Mouse (Mus musculus) regulatory T cell (primary cell): ENCODE measurements around the gene Synpr.

Source experiments
- in situ Hi-C: fragments of 300-600 bp; cut with MboI, MseI; formaldehyde crosslinking; loops from one replicate; pipeline ENCODE4 v1.15.1; 2025; ENCODE audit warnings: high pct_unique_total_duplicates

The Synpr gene

DNA sequence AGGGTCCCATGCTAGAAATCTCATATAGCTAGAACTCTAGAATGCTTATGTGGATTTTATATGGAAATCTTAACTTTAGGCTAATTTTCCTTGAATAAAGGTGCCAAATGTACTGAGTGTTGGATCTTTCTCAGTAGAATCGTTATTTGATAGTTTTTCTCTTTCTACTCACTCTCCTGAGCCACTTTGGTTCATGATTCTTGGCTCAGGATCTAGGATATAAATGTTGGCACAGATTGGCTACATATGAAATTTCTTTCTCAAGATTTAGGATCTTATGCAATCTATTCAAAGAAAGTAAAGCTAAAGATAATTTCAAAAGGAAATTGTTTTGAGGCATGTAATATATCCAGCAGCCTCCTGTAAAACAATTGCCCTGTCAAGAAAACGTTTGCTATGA, 263.2 kb downstream of the Synpr start:
- in situ Hi-C loops: loop anchor here (10.0 kb wide), 1 partner anchor 1987 kb away; no protein-coding TSS in a partner anchor

DNA sequence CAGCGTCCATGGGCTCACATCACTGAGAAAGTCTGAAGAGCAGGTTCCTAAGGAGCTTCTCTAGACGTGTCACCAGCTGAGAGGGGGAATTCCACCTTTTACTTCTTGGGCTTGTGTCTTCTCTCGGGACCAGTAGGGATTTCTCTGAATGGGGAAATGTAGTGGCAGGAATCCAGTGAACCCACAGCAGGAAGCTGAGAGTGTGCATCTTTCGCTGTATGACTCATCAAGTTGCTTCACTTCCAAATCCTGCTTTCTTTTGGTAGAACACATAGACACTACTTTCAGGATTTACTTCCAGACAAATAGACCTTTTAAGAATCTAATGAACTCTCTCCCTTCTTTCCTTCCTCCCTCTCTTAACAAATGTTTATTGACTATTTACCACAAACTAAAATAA, 266.6 kb downstream of the Synpr start:
- in situ Hi-C loops: no loop called here

DNA sequence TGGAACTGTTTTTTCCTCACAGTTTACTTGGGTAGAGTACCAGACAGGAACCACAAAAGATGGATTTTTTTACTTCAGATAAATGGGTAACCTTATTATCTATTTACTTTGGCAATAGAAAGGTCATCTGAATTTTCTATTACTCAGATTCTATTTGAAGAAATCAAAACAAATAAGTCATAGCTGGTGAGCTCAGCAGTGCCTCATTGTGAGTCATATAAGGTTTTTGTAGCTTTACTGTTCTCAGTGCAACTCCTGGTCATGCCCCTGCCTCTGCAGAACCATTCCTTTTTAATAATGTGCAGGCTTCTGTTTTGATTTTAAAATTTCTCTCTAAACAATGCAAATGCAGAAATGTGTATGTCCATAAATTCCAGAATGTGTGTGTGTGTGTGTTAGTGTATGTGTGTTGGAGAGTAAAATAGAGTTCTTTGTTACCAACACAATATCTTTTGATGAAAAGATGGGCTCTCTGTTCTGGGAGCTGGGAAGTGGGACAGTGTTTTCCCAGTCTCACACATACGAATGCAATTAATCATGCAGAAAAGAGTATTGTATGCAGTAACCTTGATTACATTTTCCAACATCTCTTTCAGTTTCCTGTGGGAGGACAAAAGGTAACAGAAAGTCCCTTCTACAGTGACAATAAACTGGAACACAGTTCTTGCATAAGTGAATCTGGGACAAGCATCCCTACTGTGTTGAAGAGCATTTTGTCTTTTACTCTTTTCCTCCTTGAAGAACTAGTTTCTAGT, 269.2 kb downstream of the Synpr start:
- in situ Hi-C loops: no loop called here

DNA sequence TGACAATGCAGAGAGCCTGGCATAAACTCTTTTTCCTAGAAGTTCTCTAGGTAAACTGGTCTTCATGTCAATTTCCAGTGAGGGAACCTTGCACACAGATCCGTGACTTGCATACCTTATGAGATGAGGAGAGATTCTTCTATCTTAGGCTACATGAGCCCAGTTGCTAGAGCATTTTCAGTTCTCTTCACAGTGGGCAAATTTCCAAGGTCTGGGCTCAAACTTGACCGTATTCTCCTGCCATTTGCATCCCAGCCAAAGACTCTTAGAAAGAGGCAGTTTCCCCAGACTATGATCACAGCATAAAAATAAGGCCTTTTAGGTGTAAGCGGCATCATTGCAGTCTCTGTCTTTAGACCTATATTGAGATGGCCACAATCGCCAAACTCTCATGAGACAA, 270.1 kb downstream of the Synpr start:
- in situ Hi-C loops: no loop called here

DNA sequence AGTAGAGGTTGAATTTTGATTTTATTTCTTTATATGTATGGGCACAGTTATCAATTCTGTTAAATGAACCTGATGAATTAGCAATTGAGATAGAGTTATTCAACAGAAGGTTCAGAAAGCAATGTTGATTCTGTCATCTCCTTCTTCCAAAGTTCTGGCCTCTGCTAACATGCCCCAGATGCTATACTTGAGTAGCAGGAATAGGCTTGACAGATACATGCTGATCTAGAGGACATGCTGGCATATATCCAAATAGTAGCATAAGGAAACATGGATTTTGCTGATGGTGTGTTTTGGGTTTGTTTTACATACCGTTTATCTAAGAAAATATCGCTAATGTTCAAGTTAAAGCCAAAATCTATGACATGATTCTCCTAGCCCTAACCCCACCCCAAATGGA, 273.5 kb downstream of the Synpr start:
- in situ Hi-C loops: no loop called here

DNA sequence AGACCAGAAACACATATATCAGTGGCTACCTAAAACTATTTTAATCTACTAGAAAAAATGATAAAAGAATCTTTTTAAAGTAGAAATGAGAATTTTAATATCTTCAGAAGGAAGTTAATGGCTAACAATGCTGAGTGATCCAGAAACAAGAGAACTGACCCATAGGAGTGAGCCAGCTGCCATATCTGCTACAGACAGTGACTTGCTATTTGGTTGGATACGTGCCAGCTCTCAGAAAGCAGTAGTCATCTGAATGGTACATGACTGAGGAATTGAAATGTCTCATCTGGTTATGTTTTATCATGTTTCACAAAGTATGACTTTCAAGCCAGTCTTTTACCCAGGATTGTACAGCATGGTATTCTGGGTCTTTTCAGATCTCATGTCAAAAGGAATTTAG, 282.7 kb downstream of the Synpr start:
- in situ Hi-C loops: no loop called here

DNA sequence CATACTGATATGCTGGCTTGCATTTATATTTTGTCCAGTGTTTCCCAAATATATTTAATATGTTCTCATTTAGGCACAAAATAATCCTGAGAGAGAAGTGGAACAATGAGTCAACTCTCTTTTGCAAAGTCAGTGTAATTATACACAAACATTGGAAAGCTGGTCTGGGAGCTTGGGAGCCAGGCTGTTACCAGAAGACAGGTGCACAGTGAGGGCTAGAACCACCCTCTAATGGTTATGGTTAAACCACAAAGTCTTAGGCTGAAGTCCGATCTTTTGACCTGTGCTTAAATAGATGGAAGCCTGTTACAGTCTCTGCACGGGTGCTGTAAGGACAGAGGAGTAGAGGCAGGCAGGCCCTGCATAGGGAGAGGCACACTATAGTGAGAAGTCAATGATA, 283.4 kb downstream of the Synpr start:
- in situ Hi-C loops: no loop called here

DNA sequence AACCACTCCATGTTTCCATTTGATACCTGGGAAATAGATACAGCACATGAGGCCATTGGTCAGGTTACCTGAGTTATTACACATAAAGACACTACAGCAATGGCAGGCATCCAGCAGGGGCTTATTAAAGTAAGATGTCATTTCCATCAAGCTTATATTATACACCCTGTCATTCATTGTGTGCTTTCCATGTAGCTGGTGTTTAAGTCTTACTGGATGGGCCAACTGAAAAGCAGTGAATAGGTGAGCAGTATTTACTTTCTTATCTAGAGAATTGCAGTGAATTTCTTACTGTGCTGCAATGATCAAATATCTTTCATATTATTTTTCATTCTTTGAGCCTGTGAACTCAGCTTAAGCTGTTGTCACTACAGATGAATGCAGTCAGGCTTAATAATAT, 287.4 kb downstream of the Synpr start:
- in situ Hi-C loops: no loop called here

DNA sequence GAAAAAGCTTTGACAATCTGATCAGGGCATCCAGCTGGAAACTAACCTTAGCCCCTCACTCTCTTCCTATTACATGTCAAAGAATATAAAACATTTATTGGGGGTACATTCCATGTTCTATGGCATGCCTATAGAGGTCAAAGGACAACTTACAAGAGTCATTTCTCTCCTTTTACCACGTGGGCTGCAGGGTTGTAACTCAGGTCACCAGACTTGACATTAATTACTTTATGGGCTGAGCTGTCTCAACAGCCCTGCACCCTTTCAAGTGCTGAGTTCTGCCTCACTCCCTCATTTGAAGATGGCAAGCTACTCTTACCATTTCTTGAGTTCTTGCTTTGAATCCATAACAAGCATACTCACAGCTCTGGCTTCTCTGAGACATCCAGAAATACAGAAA, 287.9 kb downstream of the Synpr start:
- in situ Hi-C loops: no loop called here

DNA sequence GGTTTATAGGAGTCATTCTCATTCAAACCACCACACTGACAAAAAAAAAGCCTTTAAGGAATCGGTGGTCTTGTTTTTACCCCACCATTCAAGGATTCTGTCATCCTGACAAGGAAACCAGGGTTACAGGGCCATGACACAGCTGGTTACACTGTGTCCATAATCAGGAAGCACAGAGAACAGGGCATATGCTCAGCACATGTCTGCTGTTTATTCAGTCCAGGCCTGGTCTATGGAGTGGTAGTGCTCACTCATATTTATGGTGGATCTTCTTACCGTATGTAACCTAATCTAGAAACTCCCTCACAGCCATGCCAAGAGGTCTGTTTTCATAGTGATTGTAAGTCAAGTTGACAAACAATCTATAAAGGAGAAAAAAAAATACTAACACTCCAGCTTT, 293.5 kb downstream of the Synpr start:
- in situ Hi-C loops: no loop called here

DNA sequence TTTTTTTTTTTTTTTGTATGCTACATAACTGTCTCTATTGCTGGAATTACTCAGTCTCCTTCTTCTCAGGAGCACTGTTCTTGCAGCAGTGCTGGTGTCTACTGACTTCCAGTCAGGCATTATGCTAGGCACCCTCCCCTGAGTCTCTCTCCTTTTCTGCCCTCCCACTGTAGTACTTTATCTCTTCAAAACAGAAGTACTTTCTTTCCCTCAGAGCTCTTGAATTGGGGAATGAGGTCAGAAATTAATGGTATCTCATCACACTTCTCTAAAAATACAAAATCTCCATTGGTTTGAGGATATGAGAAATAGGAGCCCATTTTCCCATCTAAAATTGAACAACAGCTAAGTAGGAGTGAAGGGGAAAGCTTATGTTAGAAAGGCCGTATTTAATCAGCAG, 294.2 kb downstream of the Synpr start:
- in situ Hi-C loops: no loop called here

DNA sequence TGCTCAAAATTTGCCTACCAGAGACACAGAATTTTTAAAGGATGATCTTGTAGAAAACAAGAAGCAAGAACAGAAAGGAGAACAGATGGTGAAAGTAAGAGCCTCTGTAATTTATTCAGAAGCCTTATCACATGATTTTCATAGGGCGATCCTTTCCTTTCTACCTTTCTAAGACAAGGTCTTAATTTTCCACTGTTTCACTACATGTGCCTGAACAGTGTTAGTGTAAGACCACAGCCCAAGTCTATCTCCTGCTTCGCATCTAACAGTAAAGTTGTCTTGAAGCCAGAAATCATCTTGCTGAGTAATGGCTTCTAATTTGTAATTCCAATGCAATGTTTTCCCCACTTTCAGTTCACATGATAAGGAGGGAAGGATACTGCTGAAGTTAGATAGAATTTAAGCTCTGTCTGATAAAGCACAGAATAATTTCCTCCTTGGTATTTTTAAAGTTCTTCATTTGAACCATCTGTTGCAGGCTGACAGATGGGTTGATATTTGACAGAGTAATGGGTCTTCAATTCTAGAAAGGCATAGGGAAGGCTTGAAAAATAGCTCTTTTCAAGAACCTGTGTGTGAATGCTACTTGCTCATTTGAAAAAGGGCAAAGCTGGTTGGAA, 308.9 kb downstream of the Synpr start:
- in situ Hi-C loops: no loop called here

DNA sequence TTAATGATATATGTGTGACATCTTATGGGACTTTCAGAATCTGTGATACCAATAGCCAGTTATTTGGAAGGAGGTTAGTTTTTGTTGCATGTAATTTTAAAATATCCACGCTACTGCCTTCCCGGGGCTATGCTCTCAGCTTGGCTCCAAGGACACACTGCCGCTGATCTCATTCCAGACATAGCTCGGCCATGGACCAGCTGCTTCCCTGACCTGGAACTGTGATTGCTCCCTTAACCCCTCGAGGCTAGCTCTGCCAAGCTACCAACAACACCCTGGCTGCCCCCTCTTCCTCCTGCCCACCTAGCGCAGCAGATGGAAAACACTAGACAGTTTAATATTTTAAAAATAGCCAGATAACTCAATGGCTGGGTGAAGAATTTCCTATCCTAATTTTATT, 311.7 kb downstream of the Synpr start:
- in situ Hi-C loops: no loop called here

DNA sequence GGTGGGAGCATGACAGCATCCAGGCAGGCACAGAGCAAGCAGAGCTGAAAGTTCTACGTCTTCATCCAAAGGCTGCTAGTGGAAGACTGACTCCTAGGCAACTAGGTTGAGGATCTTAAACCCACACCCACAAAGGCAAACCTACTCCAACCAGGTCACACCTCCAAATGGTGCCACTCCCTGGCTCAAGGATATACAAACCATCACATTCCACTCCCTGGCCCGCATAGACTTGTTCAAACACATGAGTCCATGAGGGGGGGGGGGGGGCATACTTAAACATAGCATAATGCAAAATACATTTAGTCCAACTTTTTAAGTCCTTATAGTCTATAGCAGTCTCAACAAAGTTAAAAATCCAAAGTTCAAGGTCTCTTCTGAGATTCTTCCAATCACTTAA, 312.6 kb downstream of the Synpr start:
- in situ Hi-C loops: no loop called here

DNA sequence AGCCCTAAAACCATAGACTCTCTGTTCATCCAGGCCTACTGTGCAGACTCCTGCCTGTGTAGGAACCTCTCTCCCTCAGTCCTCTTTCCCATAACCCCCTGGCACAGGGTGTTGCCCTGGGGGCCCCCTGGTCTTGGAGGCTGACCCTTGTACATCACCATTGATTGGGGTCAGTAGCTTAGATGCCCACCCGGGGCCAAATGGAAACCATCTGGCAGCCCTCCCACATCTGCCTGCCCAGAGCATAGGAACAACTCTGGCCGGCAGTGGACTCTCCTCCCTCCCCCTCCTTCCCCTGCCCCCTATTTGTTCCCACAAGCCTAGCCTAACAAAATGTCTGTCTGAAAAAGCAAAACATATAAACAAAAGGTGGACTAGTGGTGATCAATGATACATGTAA, 336.0 kb downstream of the Synpr start:
- in situ Hi-C loops: no loop called here

DNA sequence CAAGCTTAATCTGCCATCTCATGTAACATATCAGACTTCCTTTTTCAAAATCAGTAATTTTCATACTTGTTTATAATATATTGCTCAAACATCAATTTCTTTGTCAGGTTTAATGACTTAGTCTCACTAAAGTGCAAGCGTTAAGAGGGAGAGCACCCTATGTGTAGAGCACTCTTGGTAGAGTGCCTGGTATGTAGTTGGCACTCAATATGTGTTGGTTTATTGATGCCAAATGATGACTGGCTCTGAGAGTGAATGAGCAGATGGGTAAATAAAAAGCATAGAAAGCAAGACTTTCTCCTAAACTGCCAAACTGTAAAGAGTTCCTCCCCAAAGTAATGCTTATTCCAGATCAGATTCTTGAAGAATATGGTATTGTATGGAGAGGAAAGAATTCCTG, 365.3 kb downstream of the Synpr start:
- in situ Hi-C loops: no loop called here

DNA sequence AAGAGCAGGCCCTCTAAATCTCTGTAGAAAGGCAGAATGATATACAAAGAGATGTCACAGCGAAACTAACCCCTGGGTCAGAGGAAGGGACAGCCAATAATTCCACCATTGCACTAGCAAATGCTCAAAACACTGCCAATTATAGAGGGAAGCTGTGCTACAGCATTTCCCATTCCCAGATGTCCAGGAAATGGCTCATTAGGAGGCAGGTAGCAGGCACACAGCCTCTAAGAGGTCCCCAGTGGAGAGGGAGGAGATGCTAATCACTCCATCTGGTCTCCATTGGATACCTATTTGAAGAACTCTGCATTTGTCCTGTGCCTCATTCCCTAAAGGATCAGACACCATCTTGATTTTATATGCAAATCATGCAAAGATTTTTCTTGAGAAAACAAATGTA, 366.5 kb downstream of the Synpr start:
- in situ Hi-C loops: no loop called here

DNA sequence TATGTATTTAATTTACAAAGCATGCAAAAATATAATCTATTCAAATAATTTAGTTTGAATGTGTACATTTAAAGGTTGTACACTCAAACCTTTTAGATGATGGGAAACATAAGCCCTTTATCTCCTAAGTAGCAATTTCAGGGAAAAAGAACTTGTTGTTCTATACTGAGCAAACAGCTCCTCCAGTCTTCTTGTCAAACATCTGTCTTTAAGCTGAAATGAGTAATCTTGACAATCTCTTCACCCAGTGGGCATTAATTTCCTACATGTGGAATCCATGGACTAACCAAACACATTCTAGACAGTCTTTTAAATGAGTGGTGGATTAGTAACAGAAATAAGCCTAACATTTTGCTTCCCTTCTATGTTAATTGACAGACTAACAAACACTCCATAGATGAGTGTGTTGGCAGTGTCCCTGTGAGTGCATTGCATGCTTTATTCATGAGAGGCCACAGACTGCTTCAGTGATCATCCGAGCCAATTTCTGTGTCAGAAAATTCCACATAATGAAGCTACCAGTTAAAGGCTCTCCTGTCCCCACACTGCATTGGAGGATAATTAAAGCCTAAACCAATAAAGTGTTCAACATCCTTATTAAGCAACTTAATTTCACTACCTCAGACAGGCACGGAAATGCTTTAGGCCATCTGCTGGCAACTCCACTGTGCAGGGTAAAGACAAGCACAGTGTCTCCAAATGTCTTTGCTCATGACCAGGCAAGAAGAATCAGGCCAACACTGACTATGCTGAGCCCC, 367.1 kb downstream of the Synpr start:
- in situ Hi-C loops: no loop called here
